Mouse (Mus musculus) kidney, embryonic 14.5 days (tissue): ENCODE results near the gene Hipk1. TPM values are rescaled to one million over a fixed set of nuclear protein-coding genes. Genes with fewer than 3 reads are reported as not detected.

Experiments used
- ATAC-seq: fragments of 200-750 bp; cut with Nextera tagmentation; 2 replicates; pipeline ENCODE4 v1.8.0; 2017; ENCODE audit warnings: moderate number of reproducible peaks, mild to moderate bottlenecking, moderate TSS enrichment, moderate library complexity; ENCODE audit not compliant: low FRiP score, low TSS enrichment
- H3K27ac ChIP-seq: fragments of 300-500 bp; sonication (generic); 2 replicates; pipeline ENCODE4 v1.5.1; 2014; ENCODE audit warnings: low read depth, mild to moderate bottlenecking, low read length, moderate library complexity, mixed read lengths
- H3K27me3 ChIP-seq: fragments of 300-500 bp; sonication (generic); 2 replicates; pipeline ENCODE4 v1.6.1; 2014; ENCODE audit warnings: mild to moderate bottlenecking, low read length; ENCODE audit not compliant: control insufficient read depth, insufficient read depth
- H3K36me3 ChIP-seq: fragments of 300-500 bp; sonication (generic); 2 replicates; pipeline ENCODE4 v1.6.1; 2014; ENCODE audit warnings: low read length, mixed read lengths; ENCODE audit not compliant: control insufficient read depth, insufficient read depth
- H3K4me1 ChIP-seq: fragments of 300-500 bp; sonication (generic); 2 replicates; pipeline ENCODE4 v1.6.1; 2014; ENCODE audit warnings: low read length, mixed read lengths; ENCODE audit not compliant: control insufficient read depth, insufficient read depth
- H3K4me2 ChIP-seq: fragments of 300-500 bp; sonication (generic); replicated peaks from 2 replicates; pipeline ENCODE4 v1.6.1; 2014; ENCODE audit warnings: low read depth, mild to moderate bottlenecking, low read length
- H3K4me3 ChIP-seq: fragments of 300-500 bp; sonication (generic); 2 replicates; pipeline ENCODE4 v1.5.1; 2014; ENCODE audit warnings: mild to moderate bottlenecking, low read length
- H3K9ac ChIP-seq: fragments of 300-500 bp; sonication (generic); 2 replicates; pipeline ENCODE4 v1.6.1; 2014; ENCODE audit warnings: low read depth, mild to moderate bottlenecking, low read length, moderate library complexity
- H3K9me3 ChIP-seq: fragments of 300-500 bp; sonication (generic); 2 replicates; pipeline ENCODE4 v1.6.1; 2016; ENCODE audit warnings: low read length; ENCODE audit not compliant: control insufficient read depth
- WGBS: fragments of 180-500 bp; shearing (Covaris S2); extraction: QIAGEN DNeasy Blood & Tissue Kit; methylation state at CpG from one replicate; pipeline ENCODE4 v1.1.7; 2014; 5-methylcytosine and 5-hydroxymethylcytosine counted together
- polyA plus RNA-seq: library from polyadenylated mRNA; unstranded; fragments of >200 nt; fragmentation: Nextera tagmentation; extraction: Ambion mirVana; gene quantifications from 2 replicates; pipeline ENCODE4 v1.2.1, GENCODE M21; 2014

Gene Hipk1
- polyA plus RNA-seq, 1 experiment from 2014 or later = 19.0 TPM

- Histone ChIP-seq H3K27me3 (no peaks in the 10 kb centered on the region), H3K27ac (no peak overlapping the region), H3K4me1 (0 out of 2 replicates have a peak, but pooled peaks cover 7% of the 10 kb centered on the region), H3K4me2 (no peak overlapping the region), H3K9ac (no peak overlapping the region), H3K36me3 (peaks cover 38% of the 10 kb centered on the region), H3K4me3 (no peak overlapping the region), H3K9me3 (no peaks in the 10 kb centered on the region)
- WGBS = 64% methylated on average over 4 of the region's 4 CpGs
- no peak for ATAC-seq
These were observed 18.5 kb downstream of the Hipk1 start for GRCm38 (mm10) chr3:103772846-103773245.

- no peak overlapping the region for H3K4me3 ChIP-seq
- 0 out of 2 replicates have a peak, but pooled peaks cover 7% of the 10 kb centered on the region for H3K4me1 ChIP-seq
- H3K9me3 ChIP-seq = no peaks in the 10 kb centered on the region
- H3K27me3 ChIP-seq = no peaks in the 10 kb centered on the region
- ATAC-seq = no peak
- WGBS = 63% methylated on average over 9 of the region's 9 CpGs
- H3K9ac ChIP-seq = no peak overlapping the region
- H3K36me3 ChIP-seq = peaks cover 34% of the 10 kb centered on the region
- H3K27ac ChIP-seq = no peak overlapping the region; the same call in 1 of the 2 replicates
- H3K4me2 ChIP-seq = no peak overlapping the region
These were observed 19.7 kb downstream of the Hipk1 start for GRCm38 (mm10) chr3:103771531-103772130.

DNA sequence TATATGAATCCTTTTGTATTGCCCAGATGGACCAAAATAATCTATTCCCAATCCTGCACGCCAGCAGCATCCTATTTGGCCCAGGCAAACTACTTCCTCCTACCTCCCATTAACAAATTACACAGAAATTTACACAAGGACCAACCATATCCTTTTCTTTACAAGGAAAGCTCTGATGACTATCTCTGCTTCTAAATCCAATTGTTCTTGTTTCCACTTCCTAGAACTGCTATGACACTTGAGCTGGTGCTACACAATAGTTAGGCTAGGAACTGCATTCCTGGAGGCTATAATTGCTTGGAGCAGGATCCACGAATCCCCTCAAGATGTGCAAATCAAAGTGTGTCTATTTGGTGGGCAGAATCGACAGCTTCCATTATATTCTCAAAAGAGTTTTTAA is 24.6 kb downstream of the Hipk1 start:
- no peaks in the 10 kb centered on the region for H3K27me3 ChIP-seq
- ATAC-seq = no peak
- no peak overlapping the region for H3K4me3 ChIP-seq
- H3K36me3 ChIP-seq = peaks cover 47% of the 10 kb centered on the region
- H3K4me1 ChIP-seq = no peaks in the 10 kb centered on the region
- no peak overlapping the region for H3K27ac ChIP-seq
- no peak overlapping the region for H3K9ac ChIP-seq
- no peak overlapping the region for H3K4me2 ChIP-seq
- H3K9me3 ChIP-seq = no peaks in the 10 kb centered on the region
- 81% methylated on average over 3 of the region's 3 CpGs for WGBS

DNA sequence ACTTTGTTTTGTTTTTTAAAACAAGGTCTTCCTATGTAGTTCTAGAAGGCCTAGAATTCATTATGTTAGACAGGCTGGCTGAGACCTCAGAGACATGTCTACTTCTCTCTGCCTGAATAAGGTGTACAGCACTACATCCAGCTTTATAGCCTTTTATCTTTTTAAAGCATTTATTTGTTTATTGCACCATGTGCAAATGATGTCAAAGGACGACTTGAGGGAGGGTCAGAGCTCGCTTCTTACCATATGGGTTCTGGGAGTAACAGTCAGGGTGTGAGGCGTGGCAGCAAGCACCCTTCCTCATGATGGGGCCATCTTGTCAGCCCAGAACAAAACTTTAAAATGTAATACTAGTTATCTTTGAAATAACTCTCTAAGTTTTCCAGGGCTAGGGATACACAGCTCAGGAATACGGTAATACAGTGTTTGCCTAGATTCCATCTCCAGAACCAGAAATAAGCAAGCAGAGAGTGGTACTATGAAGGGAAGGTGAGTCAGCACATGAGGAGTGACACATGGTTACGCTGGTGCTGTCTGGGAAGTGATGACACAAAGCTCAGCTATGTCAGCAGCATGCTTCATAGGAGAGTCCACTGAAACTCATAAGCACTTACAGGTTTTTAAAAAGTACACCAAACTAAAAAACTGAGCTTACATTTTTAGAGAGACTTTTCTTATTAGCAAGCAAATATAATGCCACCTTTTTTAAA is 31.9 kb downstream of the Hipk1 start:
- Histone ChIP-seq H3K27me3 (no peaks in the 10 kb centered on the region), H3K4me3 (no peak overlapping the region), H3K9me3 (no peaks in the 10 kb centered on the region), H3K4me2 (no peak overlapping the region), H3K4me1 (no peaks in the 10 kb centered on the region), H3K9ac (no peak overlapping the region), H3K36me3 (peaks cover 69% of the 10 kb centered on the region), H3K27ac (no peak overlapping the region)
- no peak for ATAC-seq
- 76% methylated on average over 5 of the region's 5 CpGs for WGBS

- Histone ChIP-seq H3K27me3 (no peaks in the 10 kb centered on the region), H3K4me2 (no peak overlapping the region), H3K27ac (no peak overlapping the region), H3K36me3 (peaks cover 71% of the 10 kb centered on the region), H3K9ac (no peak overlapping the region), H3K4me1 (no peaks in the 10 kb centered on the region), H3K4me3 (no peak overlapping the region), H3K9me3 (no peaks in the 10 kb centered on the region)
- WGBS = 92% methylated on average over 7 of the region's 7 CpGs
- no peak for ATAC-seq
These were observed 32.9 kb downstream of the Hipk1 start for GRCm38 (mm10) chr3:103758456-103758855.

GRCm38 (mm10) chr3:103756920-103757319 is 34.4 kb downstream of the Hipk1 start:
- no peak overlapping the region for H3K27ac ChIP-seq
- H3K27me3 ChIP-seq = no peaks in the 10 kb centered on the region
- H3K36me3 ChIP-seq = peaks cover 77% of the 10 kb centered on the region
- ATAC-seq = no peak
- H3K9me3 ChIP-seq = no peaks in the 10 kb centered on the region
- no peak overlapping the region for H3K9ac ChIP-seq
- H3K4me3 ChIP-seq = no peak overlapping the region
- H3K4me1 ChIP-seq = no peaks in the 10 kb centered on the region
- WGBS = 92% methylated on average over 2 of the region's 2 CpGs
- H3K4me2 ChIP-seq = no peak overlapping the region

DNA sequence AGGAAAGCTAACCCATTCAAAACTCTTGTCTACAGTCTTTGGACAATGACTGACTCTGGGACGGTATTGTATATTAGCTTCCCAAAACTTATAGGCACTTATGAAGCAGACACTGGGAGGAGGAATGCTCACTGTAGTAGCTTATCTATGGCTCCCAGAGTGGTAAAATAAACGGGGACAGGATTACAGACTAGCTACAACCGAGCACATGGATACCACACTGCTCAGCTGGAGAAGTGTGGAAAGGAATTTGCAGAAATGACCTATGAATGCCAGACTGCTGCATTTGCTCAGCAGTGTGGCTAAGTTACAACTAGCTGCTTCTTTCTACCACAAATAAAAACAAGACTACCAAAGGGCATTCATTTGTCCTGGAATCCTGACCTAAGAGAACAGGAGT is 36.0 kb downstream of the Hipk1 start:
- Histone ChIP-seq H3K36me3 (peaks cover 76% of the 10 kb centered on the region), H3K4me1 (no peaks in the 10 kb centered on the region), H3K9ac (no peak overlapping the region), H3K4me3 (no peak overlapping the region), H3K27me3 (no peaks in the 10 kb centered on the region), H3K9me3 (no peaks in the 10 kb centered on the region), H3K27ac (no peak overlapping the region), H3K4me2 (no peak overlapping the region)
- ATAC-seq = no peak
- 86% methylated on average over 3 of the region's 3 CpGs for WGBS

GRCm38 (mm10) chr3:103751558-103751957 is 39.8 kb downstream of the Hipk1 start:
- Histone ChIP-seq H3K27ac (no peak overlapping the region), H3K9me3 (no peaks in the 10 kb centered on the region), H3K27me3 (no peaks in the 10 kb centered on the region), H3K36me3 (peaks cover 84% of the 10 kb centered on the region), H3K9ac (no peak overlapping the region), H3K4me2 (no peak overlapping the region), H3K4me1 (no peaks in the 10 kb centered on the region), H3K4me3 (no peak overlapping the region)
- WGBS = 86% methylated on average over 2 of the region's 2 CpGs
- no peak for ATAC-seq

- Histone ChIP-seq H3K9ac (no peak overlapping the region), H3K4me2 (no peak overlapping the region), H3K4me3 (no peak overlapping the region), H3K36me3 (peaks cover 85% of the 10 kb centered on the region), H3K27ac (no peak overlapping the region), H3K27me3 (no peaks in the 10 kb centered on the region), H3K9me3 (no peaks in the 10 kb centered on the region), H3K4me1 (no peaks in the 10 kb centered on the region)
- 82% methylated on average over 5 of the region's 5 CpGs for WGBS
- ATAC-seq = no peak
These were observed 44.7 kb downstream of the Hipk1 start for GRCm38 (mm10) chr3:103746711-103747110.
